Mouse (Mus musculus): ENCODE results near the gene L1cam.
A peak's percentile ranks its signal among the peaks of the same experiment; 100 is the strongest.

L1cam gene

DNA sequence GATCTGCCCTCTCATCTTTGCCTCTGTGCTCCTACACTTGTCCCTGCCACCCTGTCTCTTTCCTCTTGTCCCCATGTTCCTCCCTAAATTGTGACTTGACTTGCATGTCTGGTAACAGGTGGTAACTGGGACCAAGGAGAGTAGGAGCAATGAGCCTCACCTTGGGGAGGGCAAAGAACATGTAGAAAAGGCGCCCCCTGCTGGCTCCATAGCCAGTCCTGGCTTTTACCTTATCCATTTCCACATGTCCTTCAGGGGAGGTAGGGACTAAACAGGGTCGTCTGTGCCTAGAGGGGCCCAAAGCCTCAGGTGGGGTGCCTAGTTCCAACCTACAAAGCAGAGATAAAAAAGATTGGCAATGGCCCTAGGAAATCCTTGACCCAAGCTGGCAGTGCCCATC is at the start of gene L1cam:
L1cam (minus strand) TSS at position 387 of the 400 bp plus-strand sequence.
- DNase-seq (ENCODE audit: low spot score) = peak; percentile 58

DNA sequence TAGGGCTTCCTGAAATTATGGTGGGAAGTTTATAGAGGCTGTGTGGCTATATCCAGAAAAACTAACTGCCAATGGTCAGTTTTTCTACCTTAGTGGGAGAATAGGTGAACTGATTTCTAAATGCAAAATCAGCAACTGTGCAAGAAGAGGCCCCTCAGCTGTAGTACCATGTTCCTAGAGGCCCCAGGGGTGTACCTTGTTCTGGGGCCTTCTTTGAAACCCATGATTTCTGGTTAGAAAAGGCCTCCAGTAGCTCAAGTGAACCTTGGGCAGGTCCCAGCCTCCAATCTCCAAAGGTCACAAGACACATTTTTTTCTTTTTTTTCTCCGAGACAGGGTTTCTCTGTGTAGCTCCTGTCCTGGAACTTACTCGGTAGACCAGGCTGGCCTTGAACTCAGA is 46.4 kb upstream of the L1cam start:
- no peak for DNase-seq (ENCODE audit: low spot score)

DNA sequence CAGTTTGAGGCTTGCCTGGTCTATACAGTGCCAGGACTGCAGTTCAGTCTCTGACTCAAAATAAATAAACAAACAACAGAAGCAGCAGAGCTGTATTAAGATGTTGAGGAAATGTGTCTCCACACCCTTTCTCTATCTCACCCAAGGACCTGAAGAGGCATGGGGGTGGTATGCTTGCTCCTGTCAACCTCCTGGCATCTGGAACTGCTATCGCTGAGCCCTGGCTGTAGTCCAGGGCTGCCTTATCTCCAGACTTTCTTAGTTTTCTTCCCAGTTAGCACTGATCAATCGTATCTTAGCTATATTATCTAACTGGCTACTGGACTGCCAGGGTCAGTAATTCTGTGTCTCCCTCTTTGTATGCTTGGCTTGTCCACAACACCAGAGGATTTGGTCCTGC is 46.0 kb upstream of the L1cam start:
- DNase-seq (ENCODE audit: low spot score) = no peak

GRCm38 (mm10) chrX:73931871-73932270 is 36.0 kb upstream of the L1cam start:
- no peak for DNase-seq (ENCODE audit: low spot score)

DNA sequence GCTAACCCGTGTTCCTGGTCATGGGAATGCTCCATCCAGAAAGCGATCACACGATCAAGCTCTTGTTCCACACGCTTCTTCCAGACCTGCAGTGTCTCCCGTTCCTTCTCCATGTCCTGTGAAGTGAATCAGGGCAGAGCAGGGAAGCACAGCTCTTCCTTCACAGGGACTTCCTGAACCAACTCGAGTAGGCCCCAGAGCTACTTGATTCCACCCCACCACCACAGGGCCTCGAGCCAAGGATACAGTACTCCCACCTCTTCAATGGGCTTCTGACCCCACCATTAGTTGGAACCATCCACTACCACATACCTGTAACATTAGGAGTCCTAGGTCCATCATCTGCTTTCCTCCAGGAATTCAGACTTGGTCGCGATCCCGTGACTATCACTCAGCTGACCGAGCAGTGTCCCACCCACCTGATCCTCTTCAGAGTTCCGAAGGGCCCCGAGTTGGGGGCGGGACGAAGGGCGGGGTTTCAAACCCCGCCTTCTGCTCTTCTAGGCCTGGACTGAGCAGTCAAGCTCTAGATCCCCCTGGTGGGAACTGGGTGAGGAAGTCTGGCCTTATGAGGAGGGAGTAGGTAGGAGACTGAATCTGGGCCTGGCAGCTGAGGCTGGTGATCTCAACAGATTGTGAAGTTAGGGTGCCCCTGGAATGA is 34.6 kb upstream of the L1cam start, which contains the start of gene Renbp:
Renbp (minus strand) TSS at position 449 of the 661 bp plus-strand sequence.
- peak; percentile 29 for DNase-seq (ENCODE audit: low spot score)

- no peak for DNase-seq (ENCODE audit: low spot score)
Observed at GRCm38 (mm10) chrX:73922550-73922882, 26.6 kb upstream of the L1cam start.

- peak; percentile 78 for DNase-seq (ENCODE audit: low spot score)
Observed at GRCm38 (mm10) chrX:73921823-73922549, 26.1 kb upstream of the L1cam start, which contains the start of the genes Arhgap4 and Naa10. TSS of gene Arhgap4 (minus strand) at chrX:73921870. TSS of gene Naa10 (minus strand) at chrX:73921944.

GRCm38 (mm10) chrX:73921285-73921822 is 25.4 kb upstream of the L1cam start:
- no peak for DNase-seq (ENCODE audit: low spot score)

DNA sequence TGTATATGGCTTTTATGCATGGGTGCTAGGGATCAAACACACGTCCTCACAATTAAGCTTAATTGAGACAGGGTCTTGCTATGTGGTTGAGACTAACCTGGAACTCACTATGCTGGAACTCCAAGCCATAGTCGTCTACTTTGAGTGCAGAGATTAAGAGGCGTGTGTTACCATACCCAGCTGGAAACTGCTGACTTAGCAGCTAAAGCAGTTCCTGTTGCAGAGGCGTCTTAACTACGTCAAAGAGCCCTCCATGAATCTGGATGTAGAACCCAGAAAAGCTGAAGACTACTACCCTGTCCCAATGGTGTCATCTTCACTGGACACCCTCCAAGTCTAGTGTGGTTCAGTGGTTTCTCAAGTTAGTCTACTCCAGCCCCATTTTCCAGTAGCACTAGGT is 22.7 kb upstream of the L1cam start:
- DNase-seq (ENCODE audit: low spot score) = no peak

GRCm38 (mm10) chrX:73916945-73917344 is 21.0 kb upstream of the L1cam start:
- DNase-seq (ENCODE audit: low spot score) = no peak

- peak; percentile 56 for DNase-seq (ENCODE audit: low spot score)
Observed at GRCm38 (mm10) chrX:73914827-73915703, 19.2 kb upstream of the L1cam start.

- DNase-seq (ENCODE audit: low spot score) = no peak
Observed at GRCm38 (mm10) chrX:73911588-73911987, 15.7 kb upstream of the L1cam start.

- no peak for DNase-seq (ENCODE audit: low spot score)
Observed at GRCm38 (mm10) chrX:73911156-73911555, 15.3 kb upstream of the L1cam start.

- no peak for DNase-seq (ENCODE audit: low spot score)
Observed at GRCm38 (mm10) chrX:73910451-73910850, 14.5 kb upstream of the L1cam start.

- DNase-seq (ENCODE audit: low spot score) = no peak
Observed at GRCm38 (mm10) chrX:73910049-73910448, 14.1 kb upstream of the L1cam start.

DNA sequence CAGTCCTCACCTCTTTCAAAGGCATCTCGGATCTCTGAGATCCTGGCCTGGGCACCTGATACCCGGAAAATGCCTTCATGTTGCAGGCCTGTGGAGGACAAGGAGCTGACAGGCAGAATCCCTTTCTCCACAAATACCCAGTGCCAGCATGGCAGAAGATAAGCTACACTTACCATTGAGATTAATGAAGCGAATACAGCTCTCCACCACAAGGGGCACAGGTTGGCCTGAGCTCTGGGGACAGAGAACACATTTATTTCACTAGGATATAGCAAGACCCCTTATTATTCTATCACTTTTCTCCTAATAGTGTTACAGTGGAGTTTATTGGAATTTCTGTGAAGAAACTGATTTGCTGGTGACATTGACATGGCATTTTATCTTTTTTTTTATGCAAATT is 2.1 kb upstream of the L1cam start:
- no peak for DNase-seq (ENCODE audit: low spot score)

DNA sequence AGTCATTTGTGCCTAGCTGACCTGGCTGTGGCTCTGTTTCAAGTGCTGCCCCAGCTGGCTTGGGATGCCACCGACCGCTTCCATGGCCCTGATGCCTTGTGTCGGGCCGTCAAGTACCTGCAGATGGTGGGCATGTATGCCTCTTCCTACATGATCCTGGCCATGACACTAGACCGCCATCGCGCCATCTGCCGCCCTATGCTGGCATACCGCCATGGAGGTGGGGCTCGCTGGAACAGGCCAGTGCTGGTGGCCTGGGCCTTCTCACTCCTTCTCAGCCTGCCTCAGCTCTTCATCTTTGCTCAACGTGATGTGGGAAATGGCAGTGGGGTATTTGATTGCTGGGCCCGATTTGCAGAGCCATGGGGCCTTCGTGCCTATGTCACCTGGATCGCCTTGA is 3.1 kb downstream of the L1cam start:
- DNase-seq (ENCODE audit: low spot score) = no peak

- no peak for DNase-seq (ENCODE audit: low spot score)
Observed at GRCm38 (mm10) chrX:73891551-73892152, 4.3 kb downstream of the L1cam start, which contains the start of gene Avpr2. TSS of gene Avpr2 (plus strand) at chrX:73892102.

- DNase-seq (ENCODE audit: low spot score) = no peak
Observed at GRCm38 (mm10) chrX:73881463-73881862, 14.4 kb downstream of the L1cam start.

- no peak for DNase-seq (ENCODE audit: low spot score)
Observed at GRCm38 (mm10) chrX:73881036-73881427, 14.9 kb downstream of the L1cam start.

GRCm38 (mm10) chrX:73880194-73881035 is 15.5 kb downstream of the L1cam start:
- DNase-seq (ENCODE audit: low spot score) = peak; percentile 55
